Mouse (Mus musculus): ENCODE data around the gene Ttc27. TPM values are rescaled to one million over a fixed set of nuclear protein-coding genes. Genes with fewer than 3 reads are reported as not detected.
A peak's percentile ranks its signal among the peaks of the same experiment; 100 is the strongest.
"Not testable (repeated sequence)": the region's sequence is repeated elsewhere in the genome, so short reads cannot be mapped to it uniquely, and the experiment has no call there.

Gene Ttc27
- 25.9 and 26.8 TPM in 2 replicates for polyA plus RNA-seq (2016; fragmentation: Nextera tagmentation; extraction: Ambion mirVana)

DNA sequence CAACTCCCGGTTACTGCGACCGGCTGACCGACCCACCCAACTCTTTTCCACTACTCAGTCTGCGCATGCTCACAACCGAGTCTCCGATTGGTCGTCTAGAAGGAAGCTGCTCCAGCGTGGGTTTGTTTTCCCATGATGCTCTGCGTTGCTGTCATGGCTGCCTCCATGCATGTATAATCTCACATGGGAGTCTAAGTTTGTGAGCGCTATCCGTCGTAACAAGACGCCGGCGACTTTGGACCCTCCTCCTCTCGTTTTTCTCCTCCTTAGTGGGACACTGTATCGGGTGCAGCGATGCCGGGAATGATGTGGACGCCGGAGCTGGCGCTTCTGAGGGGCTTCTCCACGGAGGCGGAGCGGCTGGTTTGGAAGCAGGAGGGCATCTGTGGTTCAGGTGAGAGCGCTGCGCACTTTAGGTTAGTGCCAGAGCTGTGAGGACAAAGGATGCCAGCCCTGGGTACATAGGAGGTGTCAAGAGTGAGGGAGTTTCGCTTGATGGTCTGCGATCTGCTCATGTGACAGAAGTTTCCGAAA, at the start of gene Ttc27:
TSS of gene Ttc27 (plus strand) at position 115 of the 534 bp plus-strand sequence.
- H3K9ac ChIP-seq: peak within 1 kb of the TSS; percentile 71
- peaks cover 11% of the 10 kb centered on the region for H3K36me3 ChIP-seq
- peaks cover 3% of the 10 kb centered on the region for H3K4me1 ChIP-seq
- no peaks in the 10 kb centered on the region for H3K27me3 ChIP-seq
- H3K9me3 ChIP-seq: no peaks in the 10 kb centered on the region
- under 1% methylated on average over 31 of the region's 31 CpGs for WGBS
- H3K27ac ChIP-seq: no peak within 1 kb of the TSS
- H3K4me3 ChIP-seq: peak within 1 kb of the TSS; percentile 82
- peak; percentile 64 for ATAC-seq (ENCODE audit: insufficient number of reproducible peaks, insufficient read depth, low FRiP score, low TSS enrichment)
- peak within 1 kb of the TSS; percentile 80 for H3K4me2 ChIP-seq (replicated peaks)

DNA sequence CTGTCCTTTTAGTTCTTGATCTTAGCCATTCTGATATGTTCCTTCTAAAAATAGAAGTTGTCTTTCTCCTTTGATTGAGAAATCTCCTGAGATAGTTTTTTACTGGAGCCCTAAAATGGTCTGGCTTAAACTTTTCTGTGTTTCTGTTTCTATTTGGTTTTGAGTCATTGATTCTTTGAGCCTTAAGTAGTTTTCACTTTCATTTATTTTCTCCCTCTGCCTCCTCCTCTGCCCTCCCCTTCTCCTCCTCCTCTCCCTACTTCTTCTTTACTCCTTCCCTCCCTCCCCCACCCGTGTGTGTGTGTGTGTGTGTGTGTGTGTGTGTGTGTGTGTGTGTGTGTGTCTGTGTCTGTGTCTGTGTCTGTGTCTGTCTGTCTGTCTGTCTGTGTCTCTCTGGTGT, 49.5 kb upstream of the Ttc27 start:
- no peak for ATAC-seq (ENCODE audit: insufficient number of reproducible peaks, insufficient read depth, low FRiP score, low TSS enrichment)
- H3K27ac ChIP-seq: no peak overlapping the region
- no peaks in the 10 kb centered on the region for H3K9me3 ChIP-seq
- H3K36me3 ChIP-seq: peaks cover 61% of the 10 kb centered on the region
- H3K9ac ChIP-seq: no peak overlapping the region
- no peaks in the 10 kb centered on the region for H3K4me1 ChIP-seq
- no peak overlapping the region for H3K4me2 ChIP-seq (replicated peaks)
- 83% methylated on average over 1 of the region's 1 CpGs for WGBS
- H3K4me3 ChIP-seq: no peak overlapping the region
- no peaks in the 10 kb centered on the region for H3K27me3 ChIP-seq

DNA sequence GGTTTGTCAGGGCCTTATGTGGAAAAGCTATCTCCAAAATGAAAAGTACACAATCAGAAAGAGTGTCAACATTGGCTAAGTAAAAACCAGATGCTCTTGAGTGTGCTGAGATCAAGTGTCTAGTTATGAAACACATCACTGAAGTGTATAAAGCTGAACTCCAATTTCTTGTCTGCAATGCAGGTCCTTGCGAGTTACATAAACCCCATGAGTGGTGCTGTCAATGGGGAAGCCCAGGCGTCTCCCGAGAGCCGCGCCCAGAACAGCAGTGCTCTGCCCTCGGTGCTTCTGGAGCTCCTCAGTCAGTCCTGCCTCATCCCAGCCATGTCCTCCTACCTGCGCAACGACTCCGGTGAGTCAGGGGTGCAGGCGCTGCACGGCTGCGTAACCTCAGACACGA, 47.5 kb upstream of the Ttc27 start:
- Histone ChIP-seq H3K9me3 (no peaks in the 10 kb centered on the region), H3K27me3 (no peaks in the 10 kb centered on the region), H3K27ac (no peak overlapping the region), H3K36me3 (peaks cover 46% of the 10 kb centered on the region), H3K4me2 (replicated peaks) (no peak overlapping the region), H3K4me3 (no peak overlapping the region), H3K4me1 (no peaks in the 10 kb centered on the region), H3K9ac (no peak overlapping the region)
- 90% methylated on average over 13 of the region's 13 CpGs for WGBS
- ATAC-seq (ENCODE audit: insufficient number of reproducible peaks, insufficient read depth, low FRiP score, low TSS enrichment): no peak

DNA sequence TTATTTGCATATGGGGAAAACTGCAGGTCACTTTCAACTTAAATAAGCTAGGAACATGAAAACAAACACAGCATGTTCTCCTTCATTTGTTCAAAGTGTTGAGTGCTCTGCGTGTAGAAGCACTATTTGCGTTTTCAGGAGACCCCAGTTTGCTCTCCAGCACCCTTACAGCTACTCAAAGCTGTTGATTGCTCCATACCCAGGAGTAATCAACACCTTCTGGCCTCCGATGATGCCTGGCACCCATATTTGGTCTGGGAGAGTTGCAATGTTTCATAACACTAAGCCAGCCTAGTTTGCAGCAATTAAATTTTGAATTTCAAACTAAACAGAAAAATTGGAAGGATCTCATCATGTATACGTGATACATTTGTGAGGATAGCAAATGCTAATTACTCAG, 45.1 kb upstream of the Ttc27 start:
- ATAC-seq (ENCODE audit: insufficient number of reproducible peaks, insufficient read depth, low FRiP score, low TSS enrichment): no peak
- no peak overlapping the region for H3K27ac ChIP-seq
- WGBS: 85% methylated on average over 4 of the region's 4 CpGs
- no peak overlapping the region for H3K4me3 ChIP-seq
- H3K27me3 ChIP-seq: no peaks in the 10 kb centered on the region
- H3K4me1 ChIP-seq: no peaks in the 10 kb centered on the region
- H3K9me3 ChIP-seq: no peaks in the 10 kb centered on the region
- no peak overlapping the region for H3K9ac ChIP-seq
- H3K4me2 ChIP-seq (replicated peaks): no peak overlapping the region
- H3K36me3 ChIP-seq: peaks cover 44% of the 10 kb centered on the region

DNA sequence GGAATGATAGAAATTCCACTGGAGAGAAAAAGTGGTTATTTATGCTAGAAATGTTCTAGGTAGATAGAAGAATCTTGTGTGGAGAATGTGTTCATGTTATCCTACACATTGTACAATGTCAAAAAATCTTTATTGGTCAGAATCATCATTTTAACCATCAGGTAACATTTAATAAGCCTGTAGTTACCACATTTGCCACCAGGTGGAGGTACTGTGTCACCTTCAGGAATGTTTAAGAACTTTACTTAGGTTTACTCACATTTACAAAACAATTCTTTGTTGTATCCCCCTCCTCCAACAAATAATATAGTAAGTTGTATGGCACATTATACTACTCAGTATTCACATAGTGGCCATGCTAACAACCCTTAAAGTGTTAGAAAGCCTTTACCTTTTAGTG, 44.3 kb upstream of the Ttc27 start:
- no peak for ATAC-seq (ENCODE audit: insufficient number of reproducible peaks, insufficient read depth, low FRiP score, low TSS enrichment)
- Histone ChIP-seq H3K4me2 (replicated peaks) (no peak overlapping the region), H3K27ac (no peak overlapping the region), H3K36me3 (peaks cover 44% of the 10 kb centered on the region), H3K4me3 (no peak overlapping the region), H3K27me3 (no peaks in the 10 kb centered on the region), H3K9me3 (no peaks in the 10 kb centered on the region), H3K9ac (no peak overlapping the region), H3K4me1 (no peaks in the 10 kb centered on the region)

DNA sequence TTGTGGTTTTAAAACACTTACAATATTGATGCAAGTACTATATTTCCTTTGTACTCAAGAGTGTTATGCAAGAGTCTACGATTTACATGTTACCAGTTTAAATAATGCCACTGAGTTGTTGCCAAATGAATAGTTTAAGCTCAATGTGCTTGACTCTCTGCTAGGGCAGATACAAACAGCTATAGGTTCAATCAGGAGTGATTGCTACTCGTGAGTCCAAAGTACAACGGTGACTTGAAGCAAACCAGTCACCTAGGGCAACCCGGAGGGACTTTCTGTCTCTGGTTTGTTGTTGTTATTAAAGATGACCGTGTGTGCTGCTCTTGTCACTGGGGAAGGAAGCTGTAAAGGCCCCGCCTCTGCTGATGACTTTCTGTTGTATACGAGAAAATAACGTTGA, 39.5 kb upstream of the Ttc27 start:
- 95% methylated on average over 8 of the region's 8 CpGs for WGBS
- no peak for ATAC-seq (ENCODE audit: insufficient number of reproducible peaks, insufficient read depth, low FRiP score, low TSS enrichment)
- peaks cover 28% of the 10 kb centered on the region for H3K36me3 ChIP-seq

DNA sequence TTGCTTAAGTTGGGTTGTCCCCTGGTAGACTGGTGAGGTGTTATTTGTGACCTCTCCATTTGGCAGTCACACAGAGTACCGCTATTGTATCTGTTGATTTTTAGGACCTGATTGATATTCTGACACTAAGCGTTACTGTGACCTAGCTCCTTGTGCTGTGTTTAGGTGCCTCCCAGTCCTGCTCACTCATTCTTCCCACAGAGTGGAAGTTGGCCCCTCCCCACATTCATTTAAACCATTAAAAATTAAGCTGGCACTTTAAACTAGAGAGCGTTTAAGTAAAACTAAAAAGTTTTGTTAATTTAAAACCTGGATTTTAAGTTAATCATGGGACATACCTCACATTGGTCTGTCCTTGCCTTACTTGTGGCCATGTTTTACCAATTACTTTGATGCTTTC, 32.6 kb upstream of the Ttc27 start:
- Histone ChIP-seq H3K4me1 (no peaks in the 10 kb centered on the region), H3K4me2 (replicated peaks) (no peak overlapping the region), H3K9me3 (no peaks in the 10 kb centered on the region), H3K9ac (no peak overlapping the region), H3K4me3 (no peak overlapping the region), H3K27ac (no peak overlapping the region), H3K36me3 (peaks cover 18% of the 10 kb centered on the region), H3K27me3 (no peaks in the 10 kb centered on the region)
- 96% methylated on average over 3 of the region's 3 CpGs for WGBS
- ATAC-seq (ENCODE audit: insufficient number of reproducible peaks, insufficient read depth, low FRiP score, low TSS enrichment): no peak

More for the DNA sequence above, 39.5 kb upstream of the Ttc27 start:
- Histone ChIP-seq H3K27me3 (no peaks in the 10 kb centered on the region), H3K4me1 (no peaks in the 10 kb centered on the region), H3K27ac (no peak overlapping the region), H3K4me2 (replicated peaks) (no peak overlapping the region), H3K9ac (no peak overlapping the region), H3K9me3 (no peaks in the 10 kb centered on the region), H3K4me3 (no peak overlapping the region)

DNA sequence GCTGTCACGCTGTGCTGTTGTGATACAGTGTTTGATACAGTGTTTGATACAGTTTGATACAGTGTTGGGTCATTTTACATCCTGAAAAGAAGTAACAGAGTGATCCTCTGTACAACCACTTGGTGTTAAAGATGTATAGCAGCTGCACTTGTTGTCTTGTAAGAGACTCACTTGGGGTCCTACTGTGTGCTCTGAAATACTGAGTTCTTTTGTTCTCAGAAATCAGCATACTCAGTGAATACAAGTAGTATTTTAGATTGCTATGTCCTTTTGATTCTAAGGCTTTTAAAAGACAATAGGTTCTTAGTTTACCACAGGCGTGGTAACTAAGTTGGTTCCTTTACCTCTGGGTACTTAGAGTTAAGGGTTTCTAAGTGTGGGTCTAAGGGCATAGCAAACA, 29.0 kb upstream of the Ttc27 start:
- Histone ChIP-seq H3K9ac (no peak overlapping the region), H3K27me3 (no peaks in the 10 kb centered on the region), H3K4me1 (no peaks in the 10 kb centered on the region), H3K36me3 (peaks cover 35% of the 10 kb centered on the region), H3K27ac (no peak overlapping the region), H3K9me3 (no peaks in the 10 kb centered on the region), H3K4me3 (no peak overlapping the region), H3K4me2 (replicated peaks) (no peak overlapping the region)
- 93% methylated on average over 2 of the region's 2 CpGs for WGBS
- ATAC-seq (ENCODE audit: insufficient number of reproducible peaks, insufficient read depth, low FRiP score, low TSS enrichment): no peak

DNA sequence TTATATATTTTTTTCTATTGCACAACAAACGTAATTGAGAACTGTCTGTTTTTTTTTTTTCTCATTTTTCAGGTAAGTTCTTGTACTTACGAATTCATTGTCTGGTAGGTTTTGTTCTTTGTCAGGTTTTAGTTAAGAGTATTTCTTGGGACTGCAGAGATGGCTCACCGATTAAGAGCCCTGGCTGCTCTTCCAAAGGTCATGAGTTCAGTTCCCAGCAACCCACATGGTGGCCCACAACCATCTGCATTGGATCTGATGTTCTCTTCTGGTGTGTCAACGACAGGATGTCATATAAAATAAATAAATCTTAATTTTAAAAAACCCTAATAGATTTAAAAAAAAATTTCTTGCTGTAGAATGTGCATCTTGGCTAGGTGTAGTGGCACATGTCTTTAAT, 28.1 kb upstream of the Ttc27 start:
- no peak overlapping the region for H3K27ac ChIP-seq
- H3K36me3 ChIP-seq: peaks cover 37% of the 10 kb centered on the region
- no peaks in the 10 kb centered on the region for H3K27me3 ChIP-seq
- H3K9me3 ChIP-seq: no peaks in the 10 kb centered on the region
- H3K9ac ChIP-seq: no peak overlapping the region
- no peak overlapping the region for H3K4me3 ChIP-seq
- H3K4me1 ChIP-seq: no peaks in the 10 kb centered on the region
- H3K4me2 ChIP-seq (replicated peaks): no peak overlapping the region
- no peak for ATAC-seq (ENCODE audit: insufficient number of reproducible peaks, insufficient read depth, low FRiP score, low TSS enrichment)
- WGBS: 91% methylated on average over 4 of the region's 4 CpGs

DNA sequence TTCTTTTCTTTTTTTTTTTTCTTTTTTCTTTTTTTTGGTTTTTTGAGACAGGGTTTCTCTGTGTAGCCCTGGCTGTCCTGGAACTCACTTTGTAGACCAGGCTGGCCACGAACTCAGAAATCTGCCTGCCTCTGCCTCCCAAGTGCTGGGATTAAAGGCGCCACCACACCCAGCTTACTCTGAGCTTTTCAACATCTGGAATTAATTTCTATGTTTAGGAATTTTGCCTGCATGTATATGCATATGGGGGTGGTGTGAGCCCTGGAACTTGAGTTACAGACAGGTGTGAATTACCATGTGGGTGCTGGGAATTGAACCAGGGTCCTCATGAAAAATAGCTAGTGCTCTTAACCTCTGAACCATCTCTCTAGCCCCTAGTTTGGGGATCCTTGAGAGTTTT, 15.9 kb upstream of the Ttc27 start:
- H3K4me3 ChIP-seq; H3K9ac ChIP-seq; H3K27me3 ChIP-seq; H3K4me1 ChIP-seq; H3K27ac ChIP-seq; H3K9me3 ChIP-seq; H3K4me2 ChIP-seq (replicated peaks); ATAC-seq (ENCODE audit: insufficient number of reproducible peaks, insufficient read depth, low FRiP score, low TSS enrichment): not testable (repeated sequence)
- peaks cover 53% of the 10 kb centered on the region for H3K36me3 ChIP-seq
- WGBS: 97% methylated on average over 2 of the region's 2 CpGs

DNA sequence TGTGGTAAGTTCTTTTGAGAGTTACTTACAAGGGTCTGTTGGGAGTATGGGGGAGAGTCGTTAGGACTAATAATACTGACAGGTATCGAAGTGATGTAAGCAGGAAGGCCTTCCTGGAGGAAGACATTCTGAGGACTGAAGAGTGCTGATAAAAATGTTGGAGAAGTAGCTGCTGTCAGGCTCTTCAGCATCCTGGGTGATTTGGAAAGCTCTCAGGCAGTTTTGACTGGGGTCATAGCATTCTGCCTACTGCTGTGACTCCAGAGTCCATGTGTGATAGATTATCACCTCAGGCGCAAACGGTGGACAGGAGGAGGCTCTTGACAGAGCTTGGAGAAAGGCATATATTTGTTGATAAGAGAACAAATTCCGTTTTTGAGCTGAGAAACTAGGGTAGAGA, 12.1 kb upstream of the Ttc27 start:
- H3K4me2 ChIP-seq (replicated peaks): no peak overlapping the region
- no peaks in the 10 kb centered on the region for H3K27me3 ChIP-seq
- no peaks in the 10 kb centered on the region for H3K9me3 ChIP-seq
- H3K27ac ChIP-seq: no peak overlapping the region
- peaks cover 16% of the 10 kb centered on the region for H3K36me3 ChIP-seq
- H3K4me3 ChIP-seq: no peak overlapping the region
- ATAC-seq (ENCODE audit: insufficient number of reproducible peaks, insufficient read depth, low FRiP score, low TSS enrichment): no peak
- 73% methylated on average over 5 of the region's 5 CpGs for WGBS
- no peak overlapping the region for H3K9ac ChIP-seq
- H3K4me1 ChIP-seq: no peaks in the 10 kb centered on the region

DNA sequence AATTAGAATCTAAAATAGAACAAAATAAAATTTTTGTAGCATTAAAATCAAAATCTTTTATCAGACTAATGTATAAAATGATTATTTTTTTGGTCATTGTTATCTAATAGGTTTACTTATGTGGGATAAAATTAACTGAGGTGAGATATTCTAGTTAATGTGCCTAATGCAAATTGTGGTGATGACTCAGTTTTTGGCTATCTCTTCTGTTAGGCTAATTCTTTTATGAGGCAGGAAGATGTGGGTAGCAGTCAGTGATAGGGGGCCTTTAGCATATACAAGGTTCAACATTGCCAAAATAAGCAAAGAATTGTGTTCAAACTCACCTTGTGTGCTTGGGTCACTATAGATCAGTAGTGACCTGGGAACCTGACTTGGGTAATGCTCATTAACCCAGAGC, 10.9 kb upstream of the Ttc27 start:
- H3K27ac ChIP-seq: no peak overlapping the region
- H3K9ac ChIP-seq: no peak overlapping the region
- H3K4me1 ChIP-seq: no peaks in the 10 kb centered on the region
- no peak for ATAC-seq (ENCODE audit: insufficient number of reproducible peaks, insufficient read depth, low FRiP score, low TSS enrichment)
- H3K27me3 ChIP-seq: no peaks in the 10 kb centered on the region
- H3K9me3 ChIP-seq: no peaks in the 10 kb centered on the region
- H3K4me2 ChIP-seq (replicated peaks): no peak overlapping the region
- H3K36me3 ChIP-seq: peaks cover 7% of the 10 kb centered on the region
- no peak overlapping the region for H3K4me3 ChIP-seq

DNA sequence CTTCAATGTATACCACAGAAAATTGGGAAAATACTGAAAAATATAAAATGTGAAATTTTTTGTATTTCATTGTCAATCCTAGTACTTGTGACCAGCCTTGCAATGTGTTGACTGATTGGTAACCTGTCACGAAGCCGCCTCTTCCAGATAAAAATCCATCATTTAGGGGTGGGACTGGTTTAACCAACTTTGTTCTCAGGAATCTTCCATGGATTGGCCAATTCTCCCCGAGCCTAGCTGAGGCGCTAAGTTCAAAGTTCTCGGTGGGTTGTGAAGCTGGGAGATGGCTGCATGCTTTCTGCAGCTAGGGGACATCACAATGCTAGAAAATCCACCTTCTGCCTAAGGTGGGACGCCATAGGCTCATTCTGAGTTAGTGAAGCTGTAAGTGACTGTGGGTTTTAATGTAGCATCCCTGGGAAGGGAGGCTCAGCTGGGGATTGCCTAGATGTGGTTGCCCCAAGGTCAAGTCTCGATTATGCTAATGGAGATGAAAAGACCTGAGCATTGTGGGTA, 9.8 kb upstream of the Ttc27 start:
- Histone ChIP-seq H3K4me2 (replicated peaks) (no peak overlapping the region), H3K27ac (no peak overlapping the region), H3K9ac (no peak overlapping the region), H3K9me3 (no peaks in the 10 kb centered on the region), H3K4me3 (no peak overlapping the region), H3K27me3 (no peaks in the 10 kb centered on the region), H3K36me3 (no peaks in the 10 kb centered on the region), H3K4me1 (no peaks in the 10 kb centered on the region)
- no peak for ATAC-seq (ENCODE audit: insufficient number of reproducible peaks, insufficient read depth, low FRiP score, low TSS enrichment)
- 88% methylated on average over 7 of the region's 7 CpGs for WGBS

All from embryonic facial prominence, embryonic 12.5 days (tissue).